Mouse (Mus musculus) left cerebral cortex, postnatal 10 days (tissue): ENCODE measurements around the gene Tmem161b. TPM values are rescaled to one million over a fixed set of nuclear protein-coding genes. Genes with fewer than 3 reads are reported as not detected.
"Not testable (repeated sequence)": the region's sequence is repeated elsewhere in the genome, so short reads cannot be mapped to it uniquely, and the experiment has no call there.

ENCODE experiments used
- DNase-seq, 2 experiments: peaks; one replicate each; pipeline ENCODE4 v3.0.0; 2021 to 2022; ENCODE audit warnings: low spot score in 2 of 2, mixed read lengths in 1 of 2; ENCODE audit errors: extremely low spot score in 1 of 2
- intact Hi-C: fragments of 180-260 bp; cut with DNase I; formaldehyde crosslinking; loops from one replicate; pipeline ENCODE4 v1.15.1; 2025
- total RNA-seq, 2 experiments: library from RNA; stranded (reverse); gene quantifications; 2 replicates each; pipeline ENCODE4 v1.2.3; 2021

The Tmem161b gene
- 10 to 100 TPM; 33.6 to 35.9 TPM for total RNA-seq

GRCm38 (mm10) chr13:84221820-84222681 is at the start of gene Tmem161b:
Gene Tmem161b (plus strand): TSS chr13:84222296.
- DNase-seq = peak; percentile 85 to 94
- intact Hi-C loops = loop anchor here (5.0 to 10.0 kb wide), 3 partner anchors 155 to 533 kb away; no protein-coding TSS in a partner anchor

GRCm38 (mm10) chr13:84185835-84186234 is 36.3 kb upstream of the Tmem161b start:
- DNase-seq, intact Hi-C loops: not testable (repeated sequence)

GRCm38 (mm10) chr13:84192723-84193122 is 29.4 kb upstream of the Tmem161b start:
- intact Hi-C loops = no loop called here
- no peak for DNase-seq

- no peak for DNase-seq
- intact Hi-C loops = loop anchor here (5.0 to 10.0 kb wide), 3 partner anchors 155 to 532 kb away; no protein-coding TSS in a partner anchor
Observed at GRCm38 (mm10) chr13:84222682-84222992, 541 bp downstream of the Tmem161b start.

- intact Hi-C loops = loop anchor here (5.0 to 10.0 kb wide), 3 partner anchors 156 to 532 kb away; no protein-coding TSS in a partner anchor
- DNase-seq = no peak
Observed at GRCm38 (mm10) chr13:84223018-84223417, 922 bp downstream of the Tmem161b start.

- intact Hi-C loops = no loop called here
Observed at GRCm38 (mm10) chr13:84234019-84234418, 11.9 kb downstream of the Tmem161b start.

GRCm38 (mm10) chr13:84236768-84237167 is 14.7 kb downstream of the Tmem161b start:
- intact Hi-C loops = no loop called here
- no peak for DNase-seq

More at GRCm38 (mm10) chr13:84234019-84234418, 11.9 kb downstream of the Tmem161b start:
- DNase-seq = no peak

- intact Hi-C loops = no loop called here
Observed at GRCm38 (mm10) chr13:84238184-84238583, 16.1 kb downstream of the Tmem161b start.

GRCm38 (mm10) chr13:84248065-84248464 is 26.0 kb downstream of the Tmem161b start:
- no peak for DNase-seq
- intact Hi-C loops = no loop called here

More at GRCm38 (mm10) chr13:84238184-84238583, 16.1 kb downstream of the Tmem161b start:
- no peak for DNase-seq

- DNase-seq = no peak
- intact Hi-C loops = no loop called here
Observed at GRCm38 (mm10) chr13:84251295-84251694, 29.2 kb downstream of the Tmem161b start.

GRCm38 (mm10) chr13:84255047-84255446 is 33.0 kb downstream of the Tmem161b start:
- intact Hi-C loops = no loop called here
- no peak for DNase-seq

- intact Hi-C loops, DNase-seq: not testable (repeated sequence)
Observed at GRCm38 (mm10) chr13:84264418-84264817, 42.3 kb downstream of the Tmem161b start.

- no peak for DNase-seq
- intact Hi-C loops = no loop called here
Observed at GRCm38 (mm10) chr13:84276246-84276645, 54.1 kb downstream of the Tmem161b start.

GRCm38 (mm10) chr13:84280352-84280751 is 58.3 kb downstream of the Tmem161b start:
- no peak for DNase-seq

GRCm38 (mm10) chr13:84282966-84283365 is 60.9 kb downstream of the Tmem161b start:
- intact Hi-C loops = no loop called here
- DNase-seq = no peak

More at GRCm38 (mm10) chr13:84280352-84280751, 58.3 kb downstream of the Tmem161b start:
- intact Hi-C loops = no loop called here

- no peak for DNase-seq
- intact Hi-C loops = no loop called here
Observed at GRCm38 (mm10) chr13:84284764-84285558, 62.9 kb downstream of the Tmem161b start.

GRCm38 (mm10) chr13:84285559-84285945 is 63.5 kb downstream of the Tmem161b start:
- intact Hi-C loops = no loop called here
- no peak for DNase-seq

GRCm38 (mm10) chr13:84299445-84300053 is 77.5 kb downstream of the Tmem161b start:
- DNase-seq = no peak
- intact Hi-C loops = no loop called here

- intact Hi-C loops = no loop called here
- DNase-seq = no peak
Observed at GRCm38 (mm10) chr13:84343272-84343671, 121.2 kb downstream of the Tmem161b start.
